Mouse (Mus musculus) B cell, adult 2 months (primary cell): Measurements from ENCODE around the gene Nup214.

Source experiments
- DNase-seq, 2 experiments: peaks; one replicate each; pipeline ENCODE4 v3.0.0; 2022

The Nup214 gene

DNA sequence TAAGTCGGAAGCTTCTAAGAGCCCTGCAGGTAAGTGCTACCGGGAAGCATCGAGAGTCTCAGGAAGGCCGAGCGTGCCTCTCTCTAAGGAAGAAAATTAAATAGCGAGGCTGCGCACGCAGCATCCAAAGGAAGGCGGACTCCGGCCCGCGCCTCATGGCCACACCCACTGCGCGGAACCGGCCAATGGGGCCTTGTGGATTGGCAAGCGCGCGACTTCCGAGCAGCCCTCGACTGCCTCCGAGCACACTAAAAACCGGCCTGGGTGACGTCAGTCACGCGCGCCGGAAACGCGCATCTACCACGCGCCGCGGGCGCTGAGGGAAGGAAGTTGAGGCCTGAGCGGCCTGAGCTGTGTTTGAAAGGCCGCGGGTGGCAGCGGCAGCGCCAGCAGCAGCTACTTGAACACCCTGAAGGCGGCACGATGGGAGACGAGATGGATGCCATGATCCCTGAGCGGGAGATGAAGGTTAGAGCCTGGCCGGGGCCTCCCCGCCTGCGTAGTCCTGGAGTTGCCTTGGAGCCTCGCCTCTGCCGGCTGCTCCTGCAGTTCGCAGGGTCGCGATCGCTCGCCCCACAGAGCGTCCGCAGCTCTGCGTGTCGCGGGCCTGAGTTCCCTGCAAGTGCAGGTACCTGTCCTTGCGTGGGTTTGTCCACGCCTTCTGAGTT is at the start of gene Nup214:
Nup214 (plus strand) TSS at position 296 of the 668 bp plus-strand sequence.
- DNase-seq: peak; percentile 100

GRCm38 (mm10) chr2:31924811-31925210 is 49.4 kb upstream of the Nup214 start:
- no peak for DNase-seq

DNA sequence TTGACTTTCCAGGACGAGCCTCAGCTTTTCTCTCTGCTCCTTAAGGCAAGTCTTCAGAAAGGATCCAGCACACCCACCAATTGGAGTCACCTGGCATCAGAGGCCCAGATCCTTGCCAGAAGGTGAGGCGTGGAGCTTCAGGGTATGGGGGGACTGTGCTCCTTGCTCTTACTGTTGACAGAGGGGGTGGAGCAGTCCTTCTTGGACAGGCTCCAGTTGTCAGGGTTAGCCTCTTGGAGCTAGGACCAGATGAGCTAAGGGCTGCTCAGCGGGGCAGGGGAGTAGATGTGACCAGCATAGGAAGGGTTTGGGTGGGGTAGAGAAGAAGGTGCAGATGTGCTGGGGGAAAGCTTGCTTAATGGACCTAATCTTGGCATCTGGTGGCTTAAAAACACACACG is 48.3 kb upstream of the Nup214 start:
- no peak for DNase-seq

- no peak for DNase-seq
These were observed 44.6 kb upstream of the Nup214 start for GRCm38 (mm10) chr2:31929664-31930063.

DNA sequence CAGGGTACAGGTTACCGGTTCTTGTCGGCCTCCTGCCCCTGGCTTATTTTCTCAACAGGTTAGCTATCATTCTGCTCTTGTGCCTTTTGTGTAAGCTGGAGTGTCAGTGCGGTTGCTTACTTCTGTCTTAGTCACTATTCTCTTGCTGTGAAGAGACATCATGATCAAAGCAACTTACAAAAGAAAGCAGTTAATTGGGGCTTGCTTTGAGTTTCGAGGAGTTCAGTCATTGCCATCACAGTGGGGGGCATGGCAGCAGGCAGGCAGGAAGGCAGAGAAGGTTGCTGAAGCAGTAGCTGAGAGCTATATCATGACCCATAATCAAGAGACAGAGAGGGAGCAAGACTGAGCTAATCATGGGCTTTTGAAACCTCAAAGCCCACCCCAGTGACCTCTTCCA is 39.7 kb upstream of the Nup214 start:
- DNase-seq: no peak

GRCm38 (mm10) chr2:31935054-31935453 is 39.2 kb upstream of the Nup214 start:
- DNase-seq: no peak

DNA sequence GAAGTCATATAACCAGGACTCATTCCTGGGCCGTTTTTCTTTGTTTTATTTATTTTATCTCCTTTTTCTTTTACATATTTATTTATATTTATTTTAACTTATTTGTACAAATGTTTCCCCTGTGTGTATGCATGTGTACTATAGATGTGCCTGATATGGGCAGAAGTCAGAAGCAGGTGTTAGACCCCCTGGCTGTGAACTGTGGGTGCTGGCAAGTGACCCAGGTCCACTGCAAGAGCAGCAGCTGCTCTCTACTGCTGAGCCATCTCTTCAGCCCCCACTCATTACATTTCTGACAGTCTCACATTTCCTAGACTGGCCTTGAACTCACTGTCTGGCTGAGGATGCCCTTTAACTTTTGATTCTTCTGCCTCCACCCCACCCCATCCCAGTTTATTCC is 35.9 kb upstream of the Nup214 start:
- DNase-seq: no peak

GRCm38 (mm10) chr2:31943011-31943410 is 31.2 kb upstream of the Nup214 start:
- DNase-seq: no peak

DNA sequence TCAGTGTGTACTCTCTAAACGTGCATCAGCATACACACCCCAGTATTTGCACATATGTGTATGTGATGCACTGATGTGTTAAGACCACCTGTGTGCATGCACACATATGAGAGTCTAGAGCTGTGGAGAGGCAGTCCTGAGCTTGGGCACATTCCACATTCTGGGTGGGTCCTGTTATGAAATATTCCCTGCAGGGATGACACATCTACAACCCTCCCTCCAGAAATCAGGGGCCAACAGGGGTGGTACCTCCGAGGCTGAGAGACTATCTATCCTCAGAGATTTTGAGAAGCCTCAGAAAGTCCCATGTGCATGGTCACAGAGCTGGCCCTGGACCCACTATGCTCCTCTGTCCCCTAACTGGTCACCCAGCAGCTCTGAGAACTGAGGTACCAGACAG is 28.7 kb upstream of the Nup214 start:
- no peak for DNase-seq

GRCm38 (mm10) chr2:31948392-31948791 is 25.8 kb upstream of the Nup214 start:
- DNase-seq: no peak

GRCm38 (mm10) chr2:31948801-31949200 is 25.4 kb upstream of the Nup214 start:
- DNase-seq: no peak

GRCm38 (mm10) chr2:31950058-31950871 is 24.0 kb upstream of the Nup214 start, which contains the start of gene Aif1l:
Aif1l (plus strand) TSS chr2:31950139.
- DNase-seq: peak; percentile 37 to 51

- no peak for DNase-seq
These were observed 23.3 kb upstream of the Nup214 start for GRCm38 (mm10) chr2:31950966-31951365.

GRCm38 (mm10) chr2:31952236-31952635 is 22.0 kb upstream of the Nup214 start:
- DNase-seq: no peak

DNA sequence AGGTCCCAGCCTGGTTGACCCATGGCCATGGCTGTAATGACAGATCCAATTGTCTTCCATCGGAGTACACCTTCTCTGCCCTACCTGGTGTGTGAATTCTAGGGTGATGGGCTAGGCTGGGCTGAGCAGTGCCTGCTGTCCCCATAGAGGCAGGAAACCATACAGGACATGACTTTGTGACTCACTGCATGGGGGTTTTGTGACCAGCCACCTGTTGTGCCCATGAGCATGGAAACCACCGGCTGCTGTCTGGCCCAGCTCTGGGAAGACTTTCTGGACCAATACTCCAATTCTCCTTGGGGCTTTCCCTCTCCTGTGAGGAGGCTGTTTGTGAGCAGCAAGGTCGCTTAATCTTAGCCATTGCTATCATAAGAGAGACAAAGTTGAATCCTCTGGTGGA is 21.5 kb upstream of the Nup214 start:
- no peak for DNase-seq

DNA sequence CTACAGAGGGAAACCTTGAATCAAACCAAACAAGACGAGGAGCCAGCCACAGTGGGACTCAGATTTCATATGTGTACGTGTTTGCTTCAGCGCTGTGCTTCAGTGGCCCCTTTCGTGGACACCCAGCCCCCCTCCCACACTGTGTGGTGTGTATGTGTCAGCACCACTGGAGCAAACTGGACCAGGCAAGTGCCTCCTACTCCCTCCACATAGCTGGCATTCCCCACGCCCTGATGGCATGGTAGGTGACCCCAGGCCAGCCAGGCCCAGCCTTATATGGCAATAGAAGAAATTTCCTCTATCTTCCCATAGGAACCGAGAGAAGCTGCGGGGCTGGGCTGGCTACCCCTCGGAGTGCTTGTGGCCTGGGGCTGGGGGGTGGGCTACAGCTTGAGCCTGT is 20.5 kb upstream of the Nup214 start:
- no peak for DNase-seq

DNA sequence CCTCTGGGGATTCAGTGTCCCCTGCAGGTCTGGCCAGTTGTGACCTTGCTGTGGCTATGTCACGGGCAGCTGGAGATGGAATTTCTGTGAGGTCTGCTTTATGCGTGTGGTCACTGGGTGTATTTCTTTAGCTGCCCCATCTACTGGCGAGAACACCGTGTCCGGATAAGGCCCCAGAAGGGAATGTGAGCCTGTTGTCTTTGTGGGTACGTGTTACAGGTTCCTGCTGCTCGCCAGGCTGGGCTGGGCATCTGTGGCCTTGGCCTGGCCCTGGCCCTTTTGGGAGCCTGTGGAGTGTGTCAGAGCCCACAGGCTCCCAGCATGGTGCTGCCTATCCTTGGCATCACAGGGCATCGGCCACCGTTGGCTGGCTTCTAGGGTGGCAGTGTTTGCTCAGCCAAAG is 19.5 kb upstream of the Nup214 start:
- DNase-seq: no peak

GRCm38 (mm10) chr2:31955686-31956085 is 18.6 kb upstream of the Nup214 start:
- no peak for DNase-seq

DNA sequence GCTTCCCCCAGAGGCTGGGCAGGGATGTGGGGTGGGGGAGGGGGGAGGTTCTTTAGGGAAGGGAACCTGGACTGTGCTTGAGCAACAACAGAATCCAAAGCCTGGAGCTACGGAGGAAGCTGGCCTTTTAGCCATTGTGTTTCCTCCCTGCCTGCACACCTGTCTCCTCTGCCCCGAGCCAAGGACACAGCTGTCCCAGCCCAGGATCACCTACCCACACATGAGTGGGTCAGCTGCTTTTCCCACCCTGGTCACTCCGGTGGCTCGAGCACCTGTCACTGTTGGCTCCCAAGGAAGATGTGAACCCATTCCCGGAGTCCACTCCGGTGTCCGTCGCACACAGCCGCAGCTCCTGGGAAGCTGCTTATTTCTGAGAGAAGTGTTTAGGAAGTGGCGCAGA is 17.0 kb upstream of the Nup214 start:
- no peak for DNase-seq

- no peak for DNase-seq
These were observed 13.2 kb upstream of the Nup214 start for GRCm38 (mm10) chr2:31960986-31961385.

DNA sequence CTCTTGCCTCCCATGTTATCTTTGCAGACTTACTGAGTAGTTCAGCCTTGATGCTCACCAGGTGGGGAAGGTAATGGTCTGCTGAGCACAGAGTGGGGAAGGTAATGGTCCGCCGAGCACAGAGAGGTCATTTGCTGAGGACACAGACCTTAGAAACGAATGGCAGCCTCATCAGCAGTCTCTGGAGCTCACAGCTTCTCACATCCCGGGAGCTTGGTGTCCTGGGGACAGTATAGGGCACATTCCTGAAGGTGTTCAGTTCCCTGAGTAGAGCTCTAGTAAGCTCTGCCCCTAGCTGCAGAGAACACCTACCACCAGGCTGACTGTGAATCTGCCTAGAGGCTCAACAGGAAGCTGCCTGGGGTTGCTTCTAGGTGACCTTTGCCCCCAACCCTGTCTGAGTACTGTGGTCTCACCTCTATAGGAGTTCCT is 12.4 kb upstream of the Nup214 start:
- no peak for DNase-seq

- DNase-seq: no peak
These were observed 11.6 kb upstream of the Nup214 start for GRCm38 (mm10) chr2:31962501-31963224.

- DNase-seq: no peak
These were observed 10.7 kb upstream of the Nup214 start for GRCm38 (mm10) chr2:31963491-31963890.

- no peak for DNase-seq
These were observed 10.0 kb upstream of the Nup214 start for GRCm38 (mm10) chr2:31964191-31964590.
